Mouse (Mus musculus) liver, embryonic 13.5 days (tissue): ENCODE results near the gene 1600002K03Rik. TPM values are rescaled to one million over a fixed set of nuclear protein-coding genes. Genes with fewer than 3 reads are reported as not detected.
"Not testable (repeated sequence)": the region's sequence is repeated elsewhere in the genome, so short reads cannot be mapped to it uniquely, and the experiment has no call there.

ENCODE experiments used
- ATAC-seq: fragments of 200-750 bp; cut with Nextera tagmentation; 2 replicates; pipeline ENCODE4 v1.8.0; 2017; ENCODE audit warnings: low read depth, mild to moderate bottlenecking, moderate number of reproducible peaks, moderate library complexity
- DNase-seq: peaks from one replicate; pipeline ENCODE4 v3.0.0; 2022
- H3K27ac ChIP-seq: fragments of 300-500 bp; sonication (generic); 2 replicates; pipeline ENCODE4 v1.5.1; 2015; ENCODE audit warnings: moderate library complexity, mild to moderate bottlenecking, inconsistent platforms
- H3K27me3 ChIP-seq: fragments of 300-500 bp; sonication (generic); 2 replicates; pipeline ENCODE4 v1.6.1; 2015; ENCODE audit warnings: mild to moderate bottlenecking, inconsistent platforms
- H3K36me3 ChIP-seq: fragments of 300-500 bp; sonication (generic); 2 replicates; pipeline ENCODE4 v1.6.1; 2015; ENCODE audit warnings: mild to moderate bottlenecking, inconsistent platforms
- H3K4me1 ChIP-seq: fragments of 300-500 bp; sonication (generic); replicated peaks from 2 replicates; pipeline ENCODE4 v1.6.1; 2015; ENCODE audit warnings: inconsistent platforms
- H3K4me2 ChIP-seq: fragments of 300-500 bp; sonication (generic); 2 replicates; pipeline ENCODE4 v1.6.1; 2015; ENCODE audit warnings: inconsistent platforms, mild to moderate bottlenecking, moderate library complexity
- H3K4me3 ChIP-seq: fragments of 300-500 bp; sonication (generic); replicated peaks from 2 replicates; pipeline ENCODE4 v1.5.1; 2015; ENCODE audit warnings: mild to moderate bottlenecking, inconsistent platforms
- H3K9ac ChIP-seq: fragments of 300-500 bp; sonication (generic); 2 replicates; pipeline ENCODE4 v1.6.1; 2015; ENCODE audit warnings: mild to moderate bottlenecking, inconsistent platforms
- H3K9me3 ChIP-seq: fragments of 300-500 bp; sonication (generic); replicated peaks from 2 replicates; pipeline ENCODE4 v1.6.1; 2016; ENCODE audit warnings: inconsistent platforms
- WGBS: fragments of 180-500 bp; shearing (Covaris S2); methylation state at CpG from one replicate; pipeline ENCODE4 v1.1.7; 2015; ENCODE audit not compliant: insufficient replicate concordance; 5-methylcytosine and 5-hydroxymethylcytosine counted together
- polyA plus RNA-seq: library from polyadenylated mRNA; unstranded; fragments of >200 nt; fragmentation: Nextera tagmentation; extraction: Ambion mirVana; gene quantifications from 2 replicates; pipeline ENCODE4 v1.2.1, GENCODE M21; 2015

The 1600002K03Rik gene
- polyA plus RNA-seq, 1 experiment from 2014 or later: 14.8 TPM

GRCm38 (mm10) chr10:80162716-80163299 lies 9.9 kb upstream of the 1600002K03Rik start:
- no peak for DNase-seq
- Histone ChIP-seq H3K36me3 (no peaks in the 10 kb centered on the region), H3K4me2 (no peak overlapping the region), H3K27ac (0 out of 2 replicates have a peak overlapping the region, but pooled peaks have one; percentile 92), H3K9me3 (no peaks in the 10 kb centered on the region), H3K4me1 (peaks cover 89% of the 10 kb centered on the region), H3K4me3 (no peak overlapping the region), H3K27me3 (no peaks in the 10 kb centered on the region), H3K9ac (0 out of 2 replicates have a peak overlapping the region, but pooled peaks have one; percentile 19)
- WGBS: 66% methylated on average over 6 of the region's 6 CpGs
- no peak for ATAC-seq

- Histone ChIP-seq H3K9ac (no peak overlapping the region), H3K4me3 (no peak overlapping the region)
Observed at GRCm38 (mm10) chr10:80163721-80164120, 9.0 kb upstream of the 1600002K03Rik start.

GRCm38 (mm10) chr10:80164161-80164997 lies 8.4 kb upstream of the 1600002K03Rik start:
- Histone ChIP-seq H3K4me1 (peaks cover 85% of the 10 kb centered on the region), H3K27ac (peak overlapping the region; percentile 60), H3K36me3 (no peaks in the 10 kb centered on the region), H3K9me3 (no peaks in the 10 kb centered on the region), H3K4me3 (peak overlapping the region; percentile 62), H3K9ac (peak overlapping the region; percentile 75), H3K27me3 (no peaks in the 10 kb centered on the region), H3K4me2 (peak overlapping the region; percentile 96)
- no peak for DNase-seq
- 13% methylated on average over 44 of the region's 44 CpGs for WGBS
- no peak for ATAC-seq

More at GRCm38 (mm10) chr10:80163721-80164120, 9.0 kb upstream of the 1600002K03Rik start:
- Histone ChIP-seq H3K27me3 (no peaks in the 10 kb centered on the region), H3K4me1 (peaks cover 85% of the 10 kb centered on the region), H3K27ac (no peak overlapping the region), H3K4me2 (peak overlapping the region; percentile 96), H3K36me3 (no peaks in the 10 kb centered on the region), H3K9me3 (no peaks in the 10 kb centered on the region)
- no peak for ATAC-seq
- no peak for DNase-seq
- WGBS: 65% methylated on average over 8 of the region's 8 CpGs

GRCm38 (mm10) chr10:80164998-80165344 lies 7.8 kb upstream of the 1600002K03Rik start:
- H3K9me3 ChIP-seq: no peaks in the 10 kb centered on the region
- peak; percentile 47 for ATAC-seq
- peak overlapping the region; percentile 62 for H3K4me3 ChIP-seq
- H3K4me1 ChIP-seq: peaks cover 87% of the 10 kb centered on the region
- peak overlapping the region; percentile 75 for H3K9ac ChIP-seq
- under 1% methylated on average over 17 of the region's 17 CpGs for WGBS
- no peaks in the 10 kb centered on the region for H3K27me3 ChIP-seq
- H3K4me2 ChIP-seq: peak overlapping the region; percentile 96
- H3K27ac ChIP-seq: peak overlapping the region; percentile 60
- DNase-seq: peak; percentile 94
- peaks cover 5% of the 10 kb centered on the region for H3K36me3 ChIP-seq

- ATAC-seq (no peak), DNase-seq (no peak)
- WGBS: 30% methylated on average over 20 of the region's 20 CpGs
- peak within 1 kb of the TSS; percentile 75 for H3K9ac ChIP-seq
- peak within 1 kb of the TSS; percentile 84 for H3K27ac ChIP-seq
- H3K9me3 ChIP-seq: 0 out of 2 replicates have a peak, but pooled peaks cover under 1% of the 10 kb centered on the region
- peak within 1 kb of the TSS; percentile 83 for H3K4me3 ChIP-seq
- peak within 1 kb of the TSS; percentile 96 for H3K4me2 ChIP-seq
- peaks cover 82% of the 10 kb centered on the region for H3K4me1 ChIP-seq
- H3K36me3 ChIP-seq: peaks cover 11% of the 10 kb centered on the region
- no peaks in the 10 kb centered on the region for H3K27me3 ChIP-seq
Observed at GRCm38 (mm10) chr10:80165392-80166128, 7.2 kb upstream of the 1600002K03Rik start, which contains the start of gene Cirbp. TSS of gene Cirbp (plus strand) at chr10:80165985.

- H3K9me3 ChIP-seq, DNase-seq, H3K4me3 ChIP-seq, ATAC-seq, H3K27me3 ChIP-seq: not testable (repeated sequence)
- Histone ChIP-seq H3K36me3 (peaks cover 17% of the 10 kb centered on the region), H3K4me1 (peaks cover 80% of the 10 kb centered on the region), H3K4me2 (peak overlapping the region; percentile 96), H3K9ac (peak overlapping the region; percentile 62; the same call in 1 of the 2 replicates), H3K27ac (peak overlapping the region; percentile 84)
- 86% methylated on average over 4 of the region's 4 CpGs for WGBS
Observed at GRCm38 (mm10) chr10:80166136-80166535, 6.6 kb upstream of the 1600002K03Rik start.

GRCm38 (mm10) chr10:80167460-80168037 lies 5.2 kb upstream of the 1600002K03Rik start:
- under 1% methylated on average over 55 of the region's 55 CpGs for WGBS
- H3K27me3 ChIP-seq: no peaks in the 10 kb centered on the region
- peaks cover 29% of the 10 kb centered on the region for H3K36me3 ChIP-seq
- ATAC-seq: peak; percentile 80
- H3K9me3 ChIP-seq: 0 out of 2 replicates have a peak, but pooled peaks cover 3% of the 10 kb centered on the region
- H3K9ac ChIP-seq: peak overlapping the region; percentile 92
- H3K4me3 ChIP-seq: peak overlapping the region; percentile 83
- H3K4me2 ChIP-seq: peak overlapping the region; percentile 76
- peaks cover 77% of the 10 kb centered on the region for H3K4me1 ChIP-seq
- DNase-seq: peak; percentile 98
- peak overlapping the region; percentile 97 for H3K27ac ChIP-seq

- peak overlapping the region; percentile 76 for H3K4me2 ChIP-seq
- H3K4me3 ChIP-seq: peak overlapping the region; percentile 83
- H3K27me3 ChIP-seq: no peaks in the 10 kb centered on the region
- peak overlapping the region; percentile 92 for H3K9ac ChIP-seq
- H3K4me1 ChIP-seq: peaks cover 73% of the 10 kb centered on the region
- peak overlapping the region; percentile 97 for H3K27ac ChIP-seq
- 0 out of 2 replicates have a peak, but pooled peaks cover 3% of the 10 kb centered on the region for H3K9me3 ChIP-seq
- ATAC-seq (peak; percentile 50), DNase-seq (peak; percentile 91)
- H3K36me3 ChIP-seq: peaks cover 29% of the 10 kb centered on the region
- under 1% methylated on average over 48 of the region's 48 CpGs for WGBS
Observed at GRCm38 (mm10) chr10:80168038-80168661, 4.6 kb upstream of the 1600002K03Rik start.

- WGBS: 62% methylated on average over 1 of the region's 1 CpGs
- Histone ChIP-seq H3K4me1 (peaks cover 72% of the 10 kb centered on the region), H3K27me3 (no peaks in the 10 kb centered on the region), H3K27ac (peak overlapping the region; percentile 97), H3K9ac (peak overlapping the region; percentile 92), H3K9me3 (0 out of 2 replicates have a peak, but pooled peaks cover 3% of the 10 kb centered on the region), H3K4me3 (peak overlapping the region; percentile 83), H3K36me3 (peaks cover 29% of the 10 kb centered on the region), H3K4me2 (peak overlapping the region; percentile 76)
- DNase-seq (no peak), ATAC-seq (no peak)
Observed at GRCm38 (mm10) chr10:80169070-80169469, 3.7 kb upstream of the 1600002K03Rik start.

- DNase-seq (no peak), ATAC-seq (no peak)
- Histone ChIP-seq H3K9me3 (0 out of 2 replicates have a peak, but pooled peaks cover 3% of the 10 kb centered on the region), H3K27ac (peak overlapping the region; percentile 97; the same call in 1 of the 2 replicates), H3K27me3 (no peaks in the 10 kb centered on the region), H3K4me3 (no peak overlapping the region), H3K9ac (no peak overlapping the region), H3K4me2 (no peak overlapping the region), H3K36me3 (peaks cover 29% of the 10 kb centered on the region), H3K4me1 (peaks cover 72% of the 10 kb centered on the region)
- WGBS: 93% methylated on average over 7 of the region's 7 CpGs
Observed at GRCm38 (mm10) chr10:80169651-80170050, 3.1 kb upstream of the 1600002K03Rik start.
